Mouse (Mus musculus): Measurements from ENCODE around the gene Capn7. TPM values are rescaled to one million over a fixed set of nuclear protein-coding genes. Genes with fewer than 3 reads are reported as not detected.

Capn7 gene
- total RNA-seq, 2 experiments from 2014 or later: 33.8 to 38.3 TPM

- Histone ChIP-seq H3K27ac (no peak overlapping the region), H3K4me3 (no peak overlapping the region)
- intact Hi-C loops (cut with DNase I): no loop called here
- no peak for DNase-seq (ENCODE audit: extremely low spot score in 1 of 2, low spot score in 2 of 2)
- TF ChIP-seq CTCF (IDR thresholded peaks at IDR 0.05): no peak
Measured at GRCm38 (mm10) chr14:31326770-31327169, 9.7 kb upstream of the Capn7 start.

- no peak for TF ChIP-seq CTCF (IDR thresholded peaks at IDR 0.05)
- Histone ChIP-seq H3K27ac (no peak overlapping the region), H3K4me3 (no peak overlapping the region)
- intact Hi-C loops (cut with DNase I): no loop called here
- DNase-seq (ENCODE audit: extremely low spot score in 1 of 2, low spot score in 2 of 2): no peak
Measured at GRCm38 (mm10) chr14:31327196-31327595, 9.2 kb upstream of the Capn7 start.

GRCm38 (mm10) chr14:31327681-31328080 lies 8.8 kb upstream of the Capn7 start:
- TF ChIP-seq CTCF (IDR thresholded peaks at IDR 0.05): peak; percentile 31
- intact Hi-C loops (cut with DNase I): no loop called here
- H3K27ac ChIP-seq: no peak overlapping the region
- H3K4me3 ChIP-seq: no peak overlapping the region
- DNase-seq (ENCODE audit: extremely low spot score in 1 of 2, low spot score in 2 of 2): no peak

- DNase-seq (ENCODE audit: extremely low spot score in 1 of 2, low spot score in 2 of 2): no peak
- no peak for TF ChIP-seq CTCF (IDR thresholded peaks at IDR 0.05)
- no peak overlapping the region for H3K4me3 ChIP-seq
- intact Hi-C loops (cut with DNase I): no loop called here
- H3K27ac ChIP-seq: no peak overlapping the region
Measured at GRCm38 (mm10) chr14:31329741-31330140, 6.7 kb upstream of the Capn7 start.

GRCm38 (mm10) chr14:31330957-31331356 lies 5.5 kb upstream of the Capn7 start:
- no peak for TF ChIP-seq CTCF (IDR thresholded peaks at IDR 0.05)
- intact Hi-C loops (cut with DNase I): no loop called here
- H3K4me3 ChIP-seq: no peak overlapping the region

DNA sequence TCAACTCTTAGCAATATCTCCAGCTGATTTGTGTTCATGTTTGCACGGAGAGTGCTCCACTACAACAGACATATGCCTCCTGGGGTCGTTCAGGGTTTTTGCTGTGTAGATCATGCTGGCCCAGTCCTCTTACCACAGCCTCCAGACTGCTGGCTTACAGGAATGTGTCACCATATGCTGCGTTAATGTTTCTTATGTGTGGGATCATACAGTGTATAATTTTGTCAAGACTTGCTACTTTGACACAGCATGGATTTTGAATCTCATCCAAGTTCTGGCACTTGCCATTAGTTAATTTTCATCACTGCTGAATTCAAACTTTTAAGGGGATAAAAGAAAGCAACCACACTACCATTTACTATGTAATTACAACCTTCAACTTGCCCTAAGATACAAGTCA lies 673 bp upstream of the Capn7 start:
- intact Hi-C loops (cut with DNase I): loop anchor here (1.0 to 2.0 kb wide), 3 partner anchors 65 to 129 kb away; partner anchors contain the start of genes Bap1 and Phf7
- no peak for TF ChIP-seq CTCF (IDR thresholded peaks at IDR 0.05)
- Histone ChIP-seq H3K4me3 (peak overlapping the region; percentile 89), H3K27ac (peak overlapping the region; percentile 78; the same call in 1 of the 2 replicates)
- no peak for DNase-seq (ENCODE audit: extremely low spot score in 1 of 2, low spot score in 2 of 2)

More at GRCm38 (mm10) chr14:31330957-31331356, 5.5 kb upstream of the Capn7 start:
- no peak overlapping the region for H3K27ac ChIP-seq
- DNase-seq (ENCODE audit: extremely low spot score in 1 of 2, low spot score in 2 of 2): no peak

- Histone ChIP-seq H3K4me3 (peak overlapping the region; percentile 89), H3K27ac (peak overlapping the region; percentile 90; the same call in 1 of the 2 replicates)
- no peak for DNase-seq (ENCODE audit: extremely low spot score in 1 of 2, low spot score in 2 of 2)
- no peak for TF ChIP-seq CTCF (IDR thresholded peaks at IDR 0.05)
- intact Hi-C loops (cut with DNase I): loop anchor here (2.0 kb wide), 2 partner anchors 67 to 87 kb away; partner anchors contain the start of genes Bap1 and Phf7
Measured at GRCm38 (mm10) chr14:31337406-31337805, 968 bp downstream of the Capn7 start.

DNA sequence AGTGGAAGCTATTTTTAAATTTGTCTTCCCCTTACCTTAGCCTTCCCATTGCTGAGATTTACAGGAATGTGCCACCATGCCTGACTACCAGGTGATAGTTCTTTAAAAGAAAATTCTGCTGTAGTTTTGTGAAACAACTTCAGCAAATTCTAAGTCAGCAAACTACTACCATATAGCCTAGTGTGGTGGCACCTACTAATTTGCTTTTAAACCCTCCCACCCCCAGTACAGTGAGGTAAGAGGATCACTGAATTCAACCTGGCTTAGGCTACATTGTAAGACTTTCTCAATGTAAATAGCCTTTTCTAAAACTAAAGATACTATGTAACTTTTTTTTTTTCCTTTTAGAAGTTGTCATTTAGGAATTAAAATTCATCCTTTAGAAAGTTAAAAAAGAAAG lies 1.5 kb downstream of the Capn7 start:
- no peak for TF ChIP-seq CTCF (IDR thresholded peaks at IDR 0.05)
- intact Hi-C loops (cut with DNase I): loop anchor here (2.0 kb wide), 2 partner anchors 67 to 87 kb away; partner anchors contain the start of genes Bap1 and Phf7
- DNase-seq (ENCODE audit: extremely low spot score in 1 of 2, low spot score in 2 of 2): no peak
- Histone ChIP-seq H3K27ac (no peak overlapping the region), H3K4me3 (peak overlapping the region; percentile 89)

GRCm38 (mm10) chr14:31343241-31343640 lies 6.8 kb downstream of the Capn7 start:
- TF ChIP-seq CTCF (IDR thresholded peaks at IDR 0.05): no peak
- DNase-seq (ENCODE audit: extremely low spot score in 1 of 2, low spot score in 2 of 2): no peak
- no peak overlapping the region for H3K27ac ChIP-seq
- no peak overlapping the region for H3K4me3 ChIP-seq
- intact Hi-C loops (cut with DNase I): no loop called here

DNA sequence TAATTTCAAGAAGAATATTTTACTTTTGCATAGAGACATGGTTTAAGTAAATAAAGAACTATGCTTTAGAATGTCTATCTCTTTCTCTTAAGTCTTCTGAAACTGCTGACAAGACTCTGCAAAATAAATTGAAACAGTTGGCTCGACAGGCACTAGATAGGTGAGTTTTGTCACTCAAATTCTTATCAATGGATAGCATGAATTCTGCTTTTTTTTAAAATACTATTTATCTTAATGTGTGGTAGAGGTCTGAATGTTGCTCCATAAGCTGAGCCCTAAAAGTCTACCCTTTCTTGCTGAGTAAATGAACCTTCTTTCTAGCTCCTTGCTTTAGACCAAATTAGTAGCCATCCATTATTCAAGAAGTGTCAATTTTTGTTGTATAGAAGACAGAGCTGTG lies 8.9 kb downstream of the Capn7 start:
- intact Hi-C loops (cut with DNase I): no loop called here
- no peak for TF ChIP-seq CTCF (IDR thresholded peaks at IDR 0.05)
- Histone ChIP-seq H3K4me3 (no peak overlapping the region), H3K27ac (no peak overlapping the region)
- DNase-seq (ENCODE audit: extremely low spot score in 1 of 2, low spot score in 2 of 2): no peak

DNA sequence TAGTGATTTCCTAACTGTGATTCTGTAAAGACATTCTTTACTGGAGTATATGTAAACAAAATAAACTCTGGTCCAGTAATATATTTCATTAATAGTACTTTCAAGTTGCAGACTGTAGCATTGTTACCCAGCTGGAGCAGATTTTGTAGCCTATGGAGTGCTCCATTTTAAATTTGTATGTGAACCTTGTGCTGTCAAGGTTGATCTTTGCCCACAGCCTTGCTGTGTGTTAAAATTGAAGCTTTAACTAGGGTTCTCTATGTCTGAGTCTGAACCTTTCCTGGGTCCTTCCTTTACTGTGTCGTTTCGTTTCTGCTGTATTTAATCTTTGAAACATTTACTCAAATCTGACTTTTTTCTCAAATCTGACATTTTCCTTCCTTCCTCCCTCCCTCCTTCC lies 25.8 kb downstream of the Capn7 start:
- DNase-seq (ENCODE audit: extremely low spot score in 1 of 2, low spot score in 2 of 2): no peak
- TF ChIP-seq CTCF (IDR thresholded peaks at IDR 0.05): no peak
- Histone ChIP-seq H3K4me3 (no peak overlapping the region), H3K27ac (no peak overlapping the region)
- intact Hi-C loops (cut with DNase I): no loop called here

DNA sequence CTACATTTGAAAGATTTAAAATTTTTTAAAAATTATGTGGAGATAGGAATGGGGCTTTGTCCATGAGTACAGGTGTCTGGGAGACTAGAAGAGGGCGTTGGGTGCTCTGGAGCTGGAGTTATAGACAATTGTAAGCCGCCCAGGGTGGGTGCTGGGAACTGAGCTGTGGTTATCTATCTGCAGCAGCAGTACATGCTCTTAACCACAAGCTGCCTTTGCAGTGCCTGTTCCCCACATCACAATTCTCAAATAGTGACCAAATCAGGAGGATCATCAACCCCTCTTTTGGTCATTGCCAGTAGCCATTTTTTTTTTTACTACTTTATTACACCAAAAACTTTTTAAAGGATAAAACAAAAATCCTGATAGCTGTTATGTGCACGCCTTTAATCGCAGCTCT lies 28.2 kb downstream of the Capn7 start:
- intact Hi-C loops (cut with DNase I): no loop called here
- no peak for TF ChIP-seq CTCF (IDR thresholded peaks at IDR 0.05)
- Histone ChIP-seq H3K4me3 (no peak overlapping the region), H3K27ac (no peak overlapping the region)
- no peak for DNase-seq (ENCODE audit: extremely low spot score in 1 of 2, low spot score in 2 of 2)

DNA sequence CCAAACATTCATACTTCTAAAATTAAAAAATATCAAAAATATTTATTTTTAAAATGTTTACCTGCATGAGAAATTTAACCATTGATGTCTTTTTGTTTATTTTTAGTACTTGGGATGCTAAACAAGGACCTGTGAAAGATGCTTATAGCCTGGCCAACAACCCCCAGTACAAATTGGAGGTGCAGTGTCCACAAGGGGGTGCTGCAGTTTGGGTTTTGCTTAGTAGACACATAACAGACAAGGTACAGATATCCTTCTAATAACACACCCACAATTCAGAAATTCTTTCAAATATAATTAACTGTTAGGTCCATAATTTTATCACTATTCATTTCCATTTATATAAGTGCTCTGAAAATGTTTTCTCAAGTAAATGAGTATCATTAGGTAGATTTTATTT lies 28.9 kb downstream of the Capn7 start:
- intact Hi-C loops (cut with DNase I): loop anchor here (1.0 kb wide), 1 partner anchor 107 kb away; no protein-coding TSS in a partner anchor
- peak; percentile 67 to 72 for DNase-seq (ENCODE audit: extremely low spot score in 1 of 2, low spot score in 2 of 2)
- peak; percentile 79 for TF ChIP-seq CTCF (IDR thresholded peaks at IDR 0.05)
- Histone ChIP-seq H3K27ac (no peak overlapping the region), H3K4me3 (no peak overlapping the region)

Data from left cerebral cortex, adult 2 months (tissue).